Mouse (Mus musculus): ENCODE results near the gene Entpd5. TPM values are rescaled to one million over a fixed set of nuclear protein-coding genes. Genes with fewer than 3 reads are reported as not detected.

Entpd5 gene
- total RNA-seq (2022): 10 to 100 TPM; 13.0 to 18.2 (median 13.9) TPM

DNA sequence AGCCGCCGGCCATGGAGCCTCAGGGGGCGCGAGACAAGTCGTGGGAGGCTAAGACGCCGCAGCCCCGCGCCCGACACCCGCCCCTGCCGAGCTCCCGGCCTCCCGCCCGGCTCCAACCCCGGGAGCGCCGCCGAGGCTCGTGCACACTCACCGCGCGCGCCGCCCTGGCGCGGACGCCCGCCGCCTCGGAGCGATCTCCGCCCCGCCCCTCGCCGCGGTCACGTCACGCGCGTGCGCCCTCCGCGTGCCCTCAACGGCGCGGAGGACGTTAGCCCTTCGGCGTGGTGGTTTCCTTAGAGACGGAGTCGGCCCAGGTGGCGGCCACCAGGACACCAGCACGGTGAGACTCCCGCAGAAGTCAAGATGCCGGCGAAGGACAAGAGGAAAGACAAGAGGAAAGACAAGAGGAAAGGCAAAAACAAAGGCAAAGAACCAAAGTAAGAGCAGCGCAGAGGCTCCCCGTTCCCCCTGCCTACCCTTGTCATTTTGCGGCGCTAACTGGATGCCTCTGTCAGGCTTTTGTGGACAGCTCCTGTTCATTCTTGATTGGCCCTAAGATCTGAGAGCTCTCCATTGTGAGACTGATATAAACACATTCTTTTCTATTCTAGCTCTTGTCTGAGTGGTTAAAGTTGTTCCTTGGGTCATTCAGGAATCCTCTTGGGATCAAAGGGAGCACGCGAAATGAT lies at the start of gene Entpd5, which contains the start of gene Bbof1:
TSS of gene Entpd5 (minus strand) at position 211 of the 689 bp plus-strand sequence.
TSS of gene Bbof1 (plus strand) at position 253 of the 689 bp plus-strand sequence.
- peak; percentile 76 to 83 for DNase-seq (ENCODE audit: low spot score in 2 of 2)

DNA sequence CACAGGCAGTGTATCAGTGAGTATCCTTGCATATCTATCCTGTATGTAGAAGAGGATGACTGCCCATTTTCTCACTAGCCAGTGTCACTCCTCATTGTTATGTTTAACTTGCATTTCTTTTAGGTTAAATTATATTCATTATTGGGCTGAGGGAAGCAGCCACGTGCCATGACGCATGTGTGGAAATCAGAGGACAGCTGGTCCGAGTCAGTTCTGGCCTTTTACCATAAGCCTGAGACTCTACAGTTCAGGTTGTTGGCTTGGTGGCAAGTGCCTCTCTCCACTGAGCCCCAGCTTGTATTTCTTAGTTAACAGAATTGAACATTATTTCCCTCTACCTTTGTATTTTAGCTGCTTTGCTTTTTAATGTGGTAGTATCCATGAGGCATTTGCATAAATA lies 48.1 kb upstream of the Entpd5 start:
- DNase-seq (ENCODE audit: low spot score in 2 of 2): no peak

DNA sequence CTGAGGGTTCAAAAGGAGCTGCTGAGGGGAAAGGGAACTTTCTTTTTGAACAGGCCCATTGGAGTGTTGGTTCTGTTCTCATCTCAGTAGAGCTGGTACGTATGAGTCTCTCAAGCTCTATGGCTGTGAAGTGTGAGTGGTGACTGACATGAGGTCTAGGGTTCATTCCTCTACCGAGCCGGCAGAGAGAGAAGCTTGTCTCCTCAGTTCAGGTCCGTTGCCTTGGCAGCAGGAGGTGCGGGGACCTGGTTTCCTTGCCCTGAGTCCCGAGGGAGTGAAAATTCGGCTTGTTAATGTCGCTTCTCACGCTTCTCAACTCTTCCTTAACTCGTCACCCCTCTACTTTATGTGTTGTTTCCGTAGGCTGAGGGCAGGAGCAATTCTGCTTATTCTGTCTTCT lies 43.0 kb upstream of the Entpd5 start:
- no peak for DNase-seq (ENCODE audit: low spot score in 2 of 2)

DNA sequence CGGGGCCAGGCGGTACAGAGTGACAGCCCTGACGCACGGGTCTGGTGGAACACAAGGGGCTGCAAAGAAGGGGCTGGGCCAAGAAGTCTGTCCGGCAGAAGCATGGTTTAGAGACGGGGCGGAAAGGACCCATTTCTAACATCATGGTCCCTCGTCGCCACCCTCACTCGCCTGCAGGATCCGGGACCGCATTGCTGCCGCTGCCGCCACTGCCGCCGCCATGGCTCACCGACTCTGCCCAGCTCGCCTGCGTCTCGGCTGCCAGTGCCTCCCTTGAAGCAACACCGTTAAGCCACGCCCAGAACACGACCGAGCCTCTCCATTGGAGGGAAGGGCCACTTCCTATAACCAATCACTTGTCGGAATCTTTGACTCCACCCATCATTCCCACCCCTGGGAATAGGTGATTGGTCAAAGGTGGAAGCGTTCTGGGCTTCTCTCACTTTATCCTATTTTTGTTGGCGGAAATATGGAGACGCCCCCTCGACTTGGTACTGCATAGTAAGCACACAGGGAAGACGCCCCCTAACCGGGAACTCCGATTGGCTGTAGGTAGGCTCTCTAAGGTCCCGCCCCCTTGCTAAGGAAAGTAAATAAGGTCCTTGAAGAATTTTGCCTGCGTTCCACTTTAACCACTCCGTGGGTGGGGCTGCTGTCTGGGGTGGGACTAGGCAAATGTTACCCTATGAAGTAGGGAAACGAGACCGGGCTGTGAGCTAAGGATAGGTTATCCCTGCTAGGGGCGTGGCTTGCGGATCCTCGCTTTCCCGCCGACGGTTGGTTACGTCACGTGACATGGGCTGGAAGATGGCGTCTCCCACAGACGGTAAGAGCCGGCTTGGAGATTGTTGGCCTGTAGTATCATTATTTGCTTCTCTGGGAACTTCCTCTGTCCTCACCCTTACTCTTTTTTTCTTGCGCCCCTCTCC lies 42.2 kb upstream of the Entpd5 start, which contains the start of the genes Aldh6a1 and Lin52:
TSS of gene Aldh6a1 (minus strand) at position 287 of the 929 bp plus-strand sequence.
TSS of gene Lin52 (plus strand) at position 705 of the 929 bp plus-strand sequence.
- DNase-seq (ENCODE audit: low spot score in 2 of 2): peak; percentile 96 to 98

DNA sequence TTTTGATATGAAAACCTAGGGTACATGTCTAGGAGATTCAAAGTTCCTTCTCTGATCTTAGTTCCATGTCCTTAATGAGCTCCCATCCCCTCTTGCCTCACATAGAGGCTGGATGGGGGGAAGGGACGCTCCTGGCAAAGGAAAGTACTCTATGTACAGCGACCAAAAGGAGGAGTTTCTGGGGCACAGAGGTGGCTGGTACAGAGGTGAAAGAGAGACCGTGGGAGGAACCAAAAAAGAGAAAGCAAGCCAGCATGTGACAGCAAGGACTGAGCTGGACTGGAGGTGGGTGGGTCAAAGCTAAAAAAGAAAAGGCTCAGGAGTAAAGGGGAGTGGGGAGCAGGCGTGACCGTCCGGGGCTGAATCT lies 41.5 kb upstream of the Entpd5 start:
- no peak for DNase-seq (ENCODE audit: low spot score in 2 of 2)

DNA sequence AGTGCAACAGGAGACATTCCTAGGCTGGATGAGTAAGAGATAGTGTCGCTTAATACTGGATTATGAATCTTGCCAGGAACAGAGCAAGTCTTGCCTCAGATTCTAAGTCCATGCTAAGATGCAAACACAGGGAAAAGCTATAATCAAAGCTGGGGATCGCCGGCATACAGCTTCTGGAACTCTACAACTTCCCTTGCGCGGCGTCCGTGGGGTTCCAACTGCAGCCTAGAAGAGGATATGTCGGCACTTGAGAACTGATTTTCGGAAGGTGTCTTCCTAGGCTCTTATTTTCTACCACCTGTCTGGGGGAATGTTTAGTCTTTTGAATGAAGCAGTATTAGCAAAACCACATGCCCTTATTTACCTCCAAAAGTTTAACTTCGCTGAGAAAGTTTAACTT lies 41.1 kb upstream of the Entpd5 start:
- DNase-seq (ENCODE audit: low spot score in 2 of 2): no peak

DNA sequence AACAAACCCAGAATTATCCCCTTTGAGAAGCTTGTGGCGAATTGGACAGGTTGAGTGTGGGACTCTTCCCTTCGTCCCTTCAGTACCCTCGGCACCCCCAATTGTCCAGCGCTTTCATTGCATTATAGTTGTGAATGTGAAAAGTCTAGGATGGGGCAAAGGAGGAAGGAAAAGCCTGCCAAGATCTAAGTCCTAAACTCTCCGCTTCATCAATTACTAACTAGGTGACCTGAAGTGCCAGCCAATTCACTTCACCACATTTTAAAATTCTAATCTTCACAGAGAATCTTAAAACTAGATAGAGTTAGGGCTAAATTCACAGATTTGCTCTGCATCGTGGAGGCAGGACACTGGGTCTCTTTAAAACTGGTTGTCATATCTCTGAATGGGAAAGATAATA lies 39.4 kb upstream of the Entpd5 start:
- DNase-seq (ENCODE audit: low spot score in 2 of 2): no peak

DNA sequence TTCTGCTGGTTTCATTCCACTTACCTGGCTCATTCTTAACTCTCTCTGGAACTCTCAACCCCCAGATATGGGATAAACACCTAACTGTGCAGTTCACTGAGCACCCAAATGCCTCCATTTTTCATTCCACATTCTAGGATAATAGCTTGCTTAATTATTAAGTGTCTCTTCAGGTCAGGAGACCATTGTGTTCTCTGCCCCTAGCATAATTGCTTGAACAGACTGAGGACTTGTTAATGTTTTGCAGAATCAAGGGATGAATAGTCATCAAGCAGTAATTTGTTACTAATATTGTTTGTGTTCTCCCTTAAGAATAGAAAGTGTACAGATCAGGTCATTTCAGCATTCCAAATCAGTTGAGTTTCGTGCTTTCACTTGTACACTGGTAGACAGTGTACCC lies 38.6 kb upstream of the Entpd5 start:
- DNase-seq (ENCODE audit: low spot score in 2 of 2): no peak

DNA sequence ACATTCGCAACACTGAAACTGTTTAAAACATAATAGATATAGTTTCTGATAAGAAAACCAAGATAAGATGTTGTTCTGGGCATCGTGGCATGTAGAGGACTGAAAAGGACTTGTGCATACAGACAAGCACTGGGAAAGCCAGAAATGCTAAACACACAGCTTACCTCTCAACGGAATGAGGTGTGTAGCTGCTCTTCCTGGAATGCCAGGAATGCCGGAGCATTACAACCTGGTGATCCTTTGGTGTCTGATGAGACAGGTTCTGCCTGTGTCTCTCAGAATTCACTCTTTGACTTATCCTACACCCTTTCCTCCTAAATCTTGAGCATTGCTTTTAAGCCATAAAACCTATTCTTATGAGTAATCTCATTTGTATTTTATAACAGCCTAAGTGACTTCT lies 33.7 kb upstream of the Entpd5 start:
- no peak for DNase-seq (ENCODE audit: low spot score in 2 of 2)

DNA sequence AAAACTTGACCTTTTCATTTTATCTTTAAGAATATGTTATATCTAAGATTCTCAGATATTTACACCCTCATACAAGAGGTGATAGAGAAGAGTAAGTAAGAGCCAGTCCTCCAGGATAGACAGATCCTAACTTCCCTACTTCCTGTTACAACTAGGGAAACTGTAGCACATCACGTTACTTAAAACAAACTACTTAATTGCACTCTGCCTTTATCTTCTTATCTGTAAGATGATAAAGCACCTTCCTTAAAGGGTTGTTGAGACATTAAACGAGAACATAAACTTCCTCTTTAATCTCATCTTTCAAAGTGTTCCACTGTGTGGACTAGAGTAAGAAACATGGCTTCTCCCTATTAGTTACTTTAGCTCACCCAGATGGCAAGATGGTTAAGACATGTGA lies 29.9 kb upstream of the Entpd5 start:
- DNase-seq (ENCODE audit: low spot score in 2 of 2): no peak

DNA sequence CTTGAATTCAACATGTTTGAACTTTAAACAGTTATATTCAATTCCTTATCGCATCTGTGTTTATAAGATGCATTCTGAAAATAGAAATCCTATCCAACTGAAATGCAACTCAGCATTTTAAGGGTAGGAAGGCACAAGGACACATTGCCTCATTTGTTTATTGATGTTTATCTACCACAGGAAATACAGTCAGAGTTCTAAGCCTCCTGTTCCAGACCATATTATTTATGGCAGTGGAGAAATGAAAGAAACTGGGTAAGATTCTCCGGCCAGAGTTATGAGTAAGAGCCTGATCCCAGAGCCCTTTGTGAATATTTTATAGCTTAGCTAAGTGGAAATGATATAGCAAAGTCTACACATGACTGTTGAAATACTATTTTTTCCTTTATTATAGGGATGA lies 21.0 kb upstream of the Entpd5 start:
- no peak for DNase-seq (ENCODE audit: low spot score in 2 of 2)

DNA sequence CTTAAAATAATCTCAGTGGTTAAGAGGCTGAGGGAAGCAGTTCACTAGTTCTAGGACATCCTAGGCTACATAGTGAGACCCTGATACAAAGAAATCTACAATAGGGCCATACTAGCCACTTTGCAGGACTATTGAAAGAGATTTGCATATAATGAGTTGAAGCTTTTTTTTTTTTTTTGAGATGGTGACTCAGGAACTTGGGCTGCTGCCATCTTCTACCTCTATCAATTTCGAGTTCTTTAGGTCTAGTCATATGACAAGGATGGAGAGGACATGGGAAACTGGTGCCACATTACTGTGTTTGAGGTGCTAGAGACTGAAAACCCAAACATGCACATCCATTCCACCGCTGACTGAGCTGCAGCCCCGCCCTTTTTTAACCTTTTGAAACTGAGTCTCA lies 15.2 kb upstream of the Entpd5 start:
- DNase-seq (ENCODE audit: low spot score in 2 of 2): no peak

DNA sequence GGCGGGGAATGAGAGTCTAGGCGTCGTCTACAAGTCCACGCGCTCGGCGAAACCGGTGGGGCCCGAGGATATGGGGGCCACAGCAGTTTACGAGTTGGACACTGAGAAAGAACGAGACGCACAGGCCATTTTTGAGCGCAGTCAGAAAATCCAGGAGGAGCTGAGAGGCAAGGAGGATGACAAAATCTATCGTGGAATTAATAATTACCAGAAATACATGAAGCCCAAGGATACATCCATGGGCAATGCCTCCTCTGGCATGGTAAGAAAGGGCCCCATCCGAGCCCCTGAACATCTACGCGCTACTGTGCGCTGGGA lies 8.7 kb upstream of the Entpd5 start:
- no peak for DNase-seq (ENCODE audit: low spot score in 2 of 2)

DNA sequence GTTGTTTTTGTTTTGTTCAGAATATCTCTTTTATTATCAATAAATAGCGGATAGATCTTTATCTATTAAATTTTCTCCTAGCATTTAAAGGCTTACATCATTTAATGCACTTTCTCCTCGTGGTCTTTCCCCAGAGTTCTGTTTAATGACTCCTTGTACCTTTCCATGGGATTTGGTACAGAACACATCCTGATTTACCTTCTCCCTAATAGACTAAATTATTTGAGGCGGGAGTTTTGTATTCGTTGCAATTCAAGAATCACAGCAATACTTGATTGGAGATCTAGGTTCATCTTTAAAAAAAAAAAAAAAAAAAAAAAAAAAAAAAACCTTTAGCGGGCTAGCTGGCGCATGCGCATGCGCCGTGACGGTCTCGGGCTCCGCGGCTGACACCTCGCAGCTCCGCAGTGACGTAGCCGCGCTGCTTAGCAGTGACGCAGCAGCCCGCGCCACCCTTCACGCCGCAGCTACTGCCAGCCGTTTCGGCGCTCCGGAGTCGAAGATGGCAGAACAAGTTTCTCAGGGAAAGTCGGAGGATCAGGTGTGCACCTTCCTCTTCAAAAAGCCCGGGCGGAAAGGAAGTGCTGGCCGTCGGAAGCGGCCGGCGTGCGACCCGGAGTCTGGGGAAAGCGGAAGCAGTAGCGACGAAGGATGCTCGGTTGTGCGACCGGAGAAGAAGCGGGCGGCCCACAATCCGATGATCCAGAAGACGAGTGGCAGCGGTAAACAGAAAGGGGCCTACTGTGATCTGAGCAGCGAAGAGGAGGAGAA lies 8.2 kb upstream of the Entpd5 start, which contains the start of gene Rnf113a2:
TSS of gene Rnf113a2 (plus strand) at position 363 of the 771 bp plus-strand sequence.
- DNase-seq (ENCODE audit: low spot score in 2 of 2): peak; percentile 59 to 72

DNA sequence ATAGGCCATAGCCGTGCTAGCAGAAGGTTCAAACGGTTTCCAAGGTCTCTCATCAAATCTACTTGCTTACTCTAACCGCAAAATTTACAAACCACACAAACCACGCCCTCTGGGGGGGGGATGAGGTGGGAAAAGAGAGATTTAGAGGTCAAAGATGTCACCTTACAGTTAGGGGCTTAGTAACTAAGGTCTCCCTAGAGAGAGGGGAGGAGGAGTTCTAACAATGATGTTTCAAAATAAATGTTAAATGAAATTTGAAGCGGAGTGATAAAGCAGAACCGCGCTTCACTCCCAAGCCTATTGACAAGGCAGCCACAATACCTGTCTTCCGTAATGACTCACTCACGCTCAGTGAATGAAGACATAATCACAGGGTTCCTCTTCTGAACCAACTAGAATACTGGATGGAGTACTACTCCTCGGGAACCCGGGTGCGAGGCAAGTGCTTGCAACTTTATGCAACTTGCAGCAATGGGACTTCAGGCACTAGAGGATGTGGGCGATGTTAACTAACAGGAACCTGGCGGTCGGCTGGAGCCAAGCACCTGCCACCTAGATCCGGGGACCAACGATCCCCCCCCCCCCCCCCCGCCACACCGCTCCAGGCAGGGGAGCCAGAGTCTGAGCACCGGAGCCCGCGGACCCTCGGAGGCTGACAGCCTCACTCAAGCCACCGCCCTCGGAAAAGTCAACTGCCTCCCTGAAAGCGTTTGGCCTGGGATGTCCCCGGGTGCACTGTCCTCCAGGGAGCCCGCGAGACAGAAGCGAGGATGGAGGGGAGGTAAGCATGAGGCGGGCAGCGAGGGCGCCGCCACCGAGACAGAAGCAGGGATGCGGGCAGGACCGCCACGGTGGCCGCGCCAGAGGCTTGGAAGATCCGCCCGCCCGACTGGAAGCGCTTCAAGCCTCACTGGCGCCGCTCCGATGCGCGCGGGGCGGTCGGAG lies 683 bp downstream of the Entpd5 start:
- peak in 1 of 2 experiments; percentile 11 for DNase-seq (ENCODE audit: low spot score in 2 of 2)

DNA sequence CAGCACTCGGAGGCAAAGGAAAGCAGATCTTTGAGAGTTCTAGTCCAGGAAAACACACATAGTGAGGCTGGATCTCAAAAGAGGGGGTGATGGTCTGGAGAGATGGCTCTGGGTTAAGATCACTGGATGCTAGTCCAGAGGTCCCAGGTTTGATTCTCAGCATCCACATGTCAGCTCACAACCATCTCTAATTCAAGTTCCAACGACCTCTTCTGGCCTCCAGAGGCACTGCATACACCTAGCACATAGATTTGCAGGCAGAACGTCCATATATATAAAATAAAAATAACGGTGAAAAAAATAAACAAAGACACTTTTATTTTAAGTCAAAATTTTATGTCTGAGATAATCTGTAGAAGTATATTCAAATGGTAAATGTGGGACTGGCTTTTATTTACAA lies 1.6 kb downstream of the Entpd5 start:
- no peak for DNase-seq (ENCODE audit: low spot score in 2 of 2)

DNA sequence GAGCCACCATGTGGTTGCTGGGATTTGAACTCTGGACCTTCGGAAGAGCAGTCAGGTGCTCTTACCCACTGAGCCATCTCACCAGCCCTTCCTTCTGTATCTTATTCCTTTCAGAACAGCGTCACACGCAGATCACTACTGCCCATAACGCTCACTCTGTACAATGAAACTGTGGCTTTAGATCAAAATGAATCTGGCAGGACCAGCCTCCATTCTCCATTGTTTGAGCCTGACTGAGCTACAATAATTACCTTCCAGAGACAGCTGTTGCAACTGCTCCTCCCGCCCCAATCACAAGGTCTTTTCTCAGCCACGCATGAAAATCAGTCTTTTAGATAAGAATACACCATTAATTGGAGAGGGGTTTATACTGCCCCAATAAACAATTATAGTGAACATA lies 4.3 kb downstream of the Entpd5 start:
- no peak for DNase-seq (ENCODE audit: low spot score in 2 of 2)

DNA sequence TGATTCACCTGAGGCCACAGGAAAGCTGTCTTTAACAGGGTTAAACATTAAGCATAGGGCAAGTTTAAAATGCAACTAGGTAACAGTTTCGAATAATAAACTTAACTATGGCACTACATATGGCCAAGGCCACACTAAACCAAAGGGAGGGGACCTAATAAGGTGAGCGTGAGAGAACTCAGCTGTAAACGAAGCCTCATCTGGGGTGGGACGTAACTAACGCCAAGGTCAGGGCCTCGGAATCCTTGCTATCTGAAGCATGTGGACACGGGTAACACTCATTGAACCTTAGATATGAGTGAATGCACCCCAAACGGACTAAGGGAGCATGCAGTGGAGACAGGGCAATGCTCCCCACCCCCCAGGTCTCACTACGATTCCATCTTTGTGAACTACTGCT lies 5.9 kb downstream of the Entpd5 start:
- DNase-seq (ENCODE audit: low spot score in 2 of 2): no peak

DNA sequence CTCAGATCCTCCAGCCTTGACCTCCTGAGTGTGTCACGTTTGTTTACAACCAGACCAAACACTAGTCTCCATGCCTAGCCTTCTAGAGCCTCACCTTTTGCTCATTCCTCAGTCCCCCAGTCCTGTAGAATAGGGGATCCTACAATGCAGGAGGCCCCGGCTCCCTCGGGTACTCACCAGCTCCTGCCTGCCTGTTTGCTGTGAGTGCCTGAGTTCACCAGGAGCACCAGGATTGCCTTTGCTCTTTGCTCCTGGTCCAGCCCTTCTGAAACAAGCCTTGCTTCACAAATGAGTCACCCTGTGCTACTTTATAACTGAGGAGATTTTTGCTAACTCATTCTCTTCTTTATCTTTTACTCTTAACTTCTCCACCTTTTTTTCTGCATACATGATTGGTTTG lies 8.2 kb downstream of the Entpd5 start:
- DNase-seq (ENCODE audit: low spot score in 2 of 2): no peak

DNA sequence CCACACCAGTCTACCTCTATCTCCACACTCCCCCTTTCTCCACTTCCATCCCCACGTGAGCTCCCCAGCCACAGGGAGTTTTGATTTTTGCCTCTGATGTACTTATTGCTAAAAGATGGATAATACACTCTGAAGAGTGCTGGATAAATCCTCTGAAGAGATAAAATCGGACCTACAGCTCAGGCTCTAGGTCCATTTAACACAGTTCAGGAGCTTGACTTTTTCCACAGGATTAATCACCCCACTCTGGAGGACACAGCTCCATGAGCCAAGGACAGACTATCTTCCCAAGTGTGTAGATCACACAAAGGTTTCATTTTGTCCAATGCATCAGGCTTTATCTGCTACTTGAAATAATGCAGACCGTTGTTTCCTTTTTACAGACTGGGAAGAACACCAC lies 8.8 kb downstream of the Entpd5 start:
- no peak for DNase-seq (ENCODE audit: low spot score in 2 of 2)

DNA sequence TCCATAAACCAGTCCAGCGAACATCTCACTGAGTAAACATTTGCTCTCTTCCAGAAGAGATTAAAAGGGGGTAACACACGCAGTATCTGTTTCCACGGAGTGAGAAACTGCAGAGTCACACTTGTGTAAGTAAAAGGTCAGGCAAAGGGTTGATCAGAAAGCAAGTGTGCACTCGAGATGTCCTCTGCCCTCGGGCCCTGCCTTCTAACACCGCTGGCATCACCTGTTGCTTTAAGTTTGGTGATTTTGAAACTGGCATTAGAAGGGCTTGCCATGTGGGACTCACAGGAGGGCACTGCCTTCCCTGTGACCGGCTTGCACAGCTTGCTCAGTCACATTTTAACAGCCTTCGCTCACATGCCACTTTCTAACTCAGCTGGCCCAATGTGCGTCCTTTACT lies 9.2 kb downstream of the Entpd5 start:
- no peak for DNase-seq (ENCODE audit: low spot score in 2 of 2)
